Mouse (Mus musculus): ENCODE results near the gene Cyp27a1.
A peak's percentile ranks its signal among the peaks of the same experiment; 100 is the strongest.

Gene Cyp27a1

GRCm38 (mm10) chr1:74719281-74719680 is 5.9 kb downstream of the Cyp27a1 start:
- DNase-seq = no peak

GRCm38 (mm10) chr1:74721657-74722056 is 8.3 kb downstream of the Cyp27a1 start:
- no peak for DNase-seq

GRCm38 (mm10) chr1:74723748-74724147 is 10.4 kb downstream of the Cyp27a1 start:
- peak; percentile 22 for DNase-seq

- no peak for DNase-seq
These were observed 12.7 kb downstream of the Cyp27a1 start for GRCm38 (mm10) chr1:74726114-74726513.

GRCm38 (mm10) chr1:74726674-74727073 is 13.3 kb downstream of the Cyp27a1 start:
- no peak for DNase-seq

- no peak for DNase-seq
These were observed 15.1 kb downstream of the Cyp27a1 start for GRCm38 (mm10) chr1:74728446-74728845.

GRCm38 (mm10) chr1:74736977-74737376 is 23.6 kb downstream of the Cyp27a1 start:
- no peak for DNase-seq

GRCm38 (mm10) chr1:74737500-74737899 is 24.1 kb downstream of the Cyp27a1 start:
- DNase-seq = no peak

GRCm38 (mm10) chr1:74740846-74741245 is 27.5 kb downstream of the Cyp27a1 start:
- no peak for DNase-seq

GRCm38 (mm10) chr1:74747335-74747734 is 34.0 kb downstream of the Cyp27a1 start:
- DNase-seq = no peak

GRCm38 (mm10) chr1:74748643-74749271 is 35.4 kb downstream of the Cyp27a1 start, which contains the start of gene Prkag3:
Gene Prkag3 (minus strand): TSS chr1:74749221.
- DNase-seq = peak; percentile 75

- DNase-seq = peak; percentile 12
These were observed 35.9 kb downstream of the Cyp27a1 start for GRCm38 (mm10) chr1:74749301-74749700.

GRCm38 (mm10) chr1:74750683-74751082 is 37.3 kb downstream of the Cyp27a1 start:
- no peak for DNase-seq

- DNase-seq = no peak
These were observed 38.8 kb downstream of the Cyp27a1 start for GRCm38 (mm10) chr1:74752150-74752549.

- DNase-seq = no peak
These were observed 39.5 kb downstream of the Cyp27a1 start for GRCm38 (mm10) chr1:74752833-74753232.

GRCm38 (mm10) chr1:74753266-74753974 is 40.0 kb downstream of the Cyp27a1 start:
- DNase-seq = no peak

- DNase-seq = no peak
These were observed 40.9 kb downstream of the Cyp27a1 start for GRCm38 (mm10) chr1:74754175-74754785.

GRCm38 (mm10) chr1:74759773-74760172 is 46.4 kb downstream of the Cyp27a1 start:
- DNase-seq = peak; percentile 76

- peak; percentile 90 for DNase-seq
These were observed 49.7 kb downstream of the Cyp27a1 start for GRCm38 (mm10) chr1:74763081-74763480.

GRCm38 (mm10) chr1:74770727-74771466 is 57.5 kb downstream of the Cyp27a1 start:
- peak; percentile 51 for DNase-seq

- DNase-seq = no peak
These were observed 58.1 kb downstream of the Cyp27a1 start for GRCm38 (mm10) chr1:74771467-74771844.

GRCm38 (mm10) chr1:74771845-74771930 is 58.3 kb downstream of the Cyp27a1 start, which contains the start of gene Wnt6:
Gene Wnt6 (plus strand): TSS chr1:74771892.
- DNase-seq = no peak

- DNase-seq = peak; percentile 51
These were observed 58.7 kb downstream of the Cyp27a1 start for GRCm38 (mm10) chr1:74771931-74772620.

Measured in embryo, embryonic 11 days (tissue).